Mouse (Mus musculus) hindbrain, embryonic 11.5 days (tissue): ENCODE data around the gene Prss35. TPM values are rescaled to one million over a fixed set of nuclear protein-coding genes. Genes with fewer than 3 reads are reported as not detected.

Experiments used
- ATAC-seq: fragments of 200-750 bp; cut with Nextera tagmentation; 2 replicates; pipeline ENCODE4 v1.8.0; 2017; ENCODE audit warnings: mild to moderate bottlenecking, moderate TSS enrichment, moderate library complexity; ENCODE audit not compliant: low FRiP score
- DNase-seq: peaks from one replicate; pipeline ENCODE4 v3.0.0-alpha.2; 2015; ENCODE audit warnings: low spot score
- H3K27ac ChIP-seq: fragments of 300-500 bp; sonication (generic); 2 replicates; pipeline ENCODE4 v1.5.1; 2014; ENCODE audit warnings: mild to moderate bottlenecking, low read depth, low read length
- H3K27me3 ChIP-seq: fragments of 300-500 bp; sonication (generic); 2 replicates; pipeline ENCODE4 v1.6.1; 2014; ENCODE audit warnings: mild to moderate bottlenecking, low read length, moderate library complexity, mixed read lengths; ENCODE audit not compliant: control insufficient read depth, insufficient read depth
- H3K36me3 ChIP-seq: fragments of 300-500 bp; sonication (generic); 2 replicates; pipeline ENCODE4 v1.6.1; 2014; ENCODE audit warnings: mild to moderate bottlenecking, low read length, moderate library complexity, mixed read lengths; ENCODE audit not compliant: control insufficient read depth, insufficient read depth
- H3K4me1 ChIP-seq: fragments of 300-500 bp; sonication (generic); replicated peaks from 2 replicates; pipeline ENCODE4 v1.6.1; 2014; ENCODE audit warnings: low read length, mixed read lengths; ENCODE audit not compliant: control insufficient read depth, insufficient read depth
- H3K4me2 ChIP-seq: fragments of 300-500 bp; sonication (generic); replicated peaks from 2 replicates; pipeline ENCODE4 v1.6.1; 2014; ENCODE audit warnings: mild to moderate bottlenecking, low read depth, low read length
- H3K4me3 ChIP-seq: fragments of 300-500 bp; sonication (generic); 2 replicates; pipeline ENCODE4 v1.5.1; 2014; ENCODE audit warnings: low read depth, low read length
- H3K9ac ChIP-seq: fragments of 300-500 bp; sonication (generic); 2 replicates; pipeline ENCODE4 v1.6.1; 2014; ENCODE audit warnings: low read depth, low read length
- H3K9me3 ChIP-seq: fragments of 300-500 bp; sonication (generic); 2 replicates; pipeline ENCODE4 v1.6.1; 2016; ENCODE audit warnings: low read length; ENCODE audit not compliant: control insufficient read depth
- WGBS: fragments of 180-500 bp; shearing (Covaris S2); extraction: QIAGEN DNeasy Blood & Tissue Kit; methylation state at CpG from one replicate; pipeline ENCODE4 v1.1.7; 2014; 5-methylcytosine and 5-hydroxymethylcytosine counted together
- polyA plus RNA-seq: library from polyadenylated mRNA; unstranded; fragments of >200 nt; fragmentation: Nextera tagmentation; extraction: Ambion mirVana; gene quantifications from 2 replicates; pipeline ENCODE4 v1.2.1, GENCODE M21; 2014

Prss35 gene
- polyA plus RNA-seq, 1 experiment from 2014 or later = 0.48 TPM

DNA sequence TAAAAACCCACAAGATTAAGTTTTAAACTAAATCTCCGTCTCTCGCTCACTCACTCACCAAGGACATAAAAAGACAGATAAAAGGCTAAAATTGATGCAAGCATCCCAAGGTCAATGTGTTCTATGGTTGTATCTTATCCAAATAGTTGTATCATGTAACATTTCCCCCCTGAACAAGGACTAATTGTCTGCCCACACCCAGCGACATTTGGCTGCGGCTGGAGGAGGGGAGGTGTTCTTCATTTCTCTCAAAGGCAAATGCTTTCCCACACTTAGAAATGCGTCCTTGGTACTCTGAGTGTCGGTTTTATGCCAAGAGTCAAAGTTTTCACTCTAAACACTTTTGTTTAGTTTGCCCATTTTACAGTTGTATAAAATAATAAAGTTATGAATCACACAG, 34.5 kb upstream of the Prss35 start:
- H3K9ac ChIP-seq = no peak overlapping the region
- no peak for DNase-seq
- no peaks in the 10 kb centered on the region for H3K4me1 ChIP-seq
- no peaks in the 10 kb centered on the region for H3K9me3 ChIP-seq
- H3K27ac ChIP-seq = no peak overlapping the region
- H3K27me3 ChIP-seq = no peaks in the 10 kb centered on the region
- ATAC-seq = no peak
- H3K36me3 ChIP-seq = no peaks in the 10 kb centered on the region
- 74% methylated on average over 6 of the region's 6 CpGs for WGBS
- H3K4me3 ChIP-seq = no peak overlapping the region
- H3K4me2 ChIP-seq = no peak overlapping the region

DNA sequence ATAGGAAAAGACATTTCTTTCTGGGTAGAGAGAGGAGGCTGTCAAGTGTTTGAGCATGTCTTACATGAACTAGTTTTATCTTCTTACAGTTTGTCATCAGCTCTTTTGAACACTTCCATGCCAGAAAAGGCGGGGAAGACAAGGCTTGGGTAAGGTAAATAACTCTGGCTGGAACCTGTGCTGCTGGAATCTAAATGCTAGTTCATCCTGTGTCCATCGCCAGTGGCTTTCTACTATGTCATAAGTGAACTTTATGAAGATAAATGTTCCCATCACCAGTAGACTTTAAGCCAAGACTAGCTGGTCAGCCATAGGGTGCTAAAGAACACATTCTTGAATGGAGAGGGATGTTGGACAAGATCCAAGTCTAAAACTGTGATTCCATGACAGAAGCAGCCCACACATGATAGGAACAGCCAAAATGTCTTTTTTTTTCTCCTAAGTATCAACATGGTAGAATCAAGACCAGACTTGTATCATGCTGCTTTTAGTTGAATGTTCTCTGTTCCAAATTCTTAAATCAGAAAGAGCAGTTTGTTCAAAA, 33.3 kb upstream of the Prss35 start:
- H3K36me3 ChIP-seq = no peaks in the 10 kb centered on the region
- H3K27me3 ChIP-seq = no peaks in the 10 kb centered on the region
- H3K9me3 ChIP-seq = no peaks in the 10 kb centered on the region
- no peak overlapping the region for H3K27ac ChIP-seq
- no peak overlapping the region for H3K4me2 ChIP-seq
- DNase-seq (no peak), ATAC-seq (no peak)
- H3K9ac ChIP-seq = no peak overlapping the region
- WGBS = 93% methylated on average over 2 of the region's 2 CpGs
- no peaks in the 10 kb centered on the region for H3K4me1 ChIP-seq
- no peak overlapping the region for H3K4me3 ChIP-seq

DNA sequence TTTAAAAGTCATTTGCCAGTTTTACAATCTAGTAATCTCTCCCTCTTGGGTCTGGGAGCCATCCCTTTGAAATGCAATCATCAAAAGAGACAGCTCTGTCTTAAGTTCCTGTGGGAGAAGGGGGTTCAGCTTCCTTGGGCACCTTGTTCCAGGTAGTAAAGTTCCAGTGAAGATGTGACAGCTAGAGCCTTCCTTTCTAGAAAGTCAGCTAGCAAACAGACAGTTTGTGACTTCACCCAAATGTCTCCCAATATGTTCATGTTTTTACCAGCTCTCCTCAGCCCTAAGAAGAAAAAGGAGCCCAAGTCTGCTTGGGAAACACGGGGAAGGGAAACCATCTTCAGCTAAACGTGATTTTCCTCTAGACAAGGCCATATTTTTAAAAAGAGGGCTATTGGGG, 30.8 kb upstream of the Prss35 start:
- no peaks in the 10 kb centered on the region for H3K36me3 ChIP-seq
- H3K4me3 ChIP-seq = no peak overlapping the region
- no peaks in the 10 kb centered on the region for H3K27me3 ChIP-seq
- ATAC-seq = no peak
- H3K27ac ChIP-seq = no peak overlapping the region
- no peak for DNase-seq
- H3K4me2 ChIP-seq = no peak overlapping the region
- H3K9ac ChIP-seq = no peak overlapping the region
- 86% methylated on average over 2 of the region's 2 CpGs for WGBS
- H3K9me3 ChIP-seq = no peaks in the 10 kb centered on the region
- H3K4me1 ChIP-seq = no peaks in the 10 kb centered on the region

DNA sequence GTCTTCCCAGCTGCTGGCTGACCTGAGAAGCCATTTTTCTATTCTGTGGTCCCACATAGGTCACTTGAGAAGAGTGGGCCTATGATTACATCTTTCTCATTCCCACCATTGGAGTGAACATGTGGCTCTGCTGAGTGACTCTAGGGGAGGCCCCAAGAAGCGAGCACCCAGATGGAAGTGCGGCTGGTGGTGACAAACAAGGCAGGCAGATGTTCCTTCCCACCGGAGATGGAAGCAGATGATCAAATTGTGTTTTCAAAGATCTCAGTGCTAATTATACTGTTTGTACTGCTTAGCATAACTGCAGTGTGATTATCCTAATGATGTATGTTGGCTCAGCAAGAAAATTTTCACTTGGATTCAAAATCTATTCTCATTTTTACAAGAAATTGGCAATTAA, 29.4 kb upstream of the Prss35 start:
- no peaks in the 10 kb centered on the region for H3K9me3 ChIP-seq
- ATAC-seq (no peak), DNase-seq (no peak)
- no peaks in the 10 kb centered on the region for H3K27me3 ChIP-seq
- no peak overlapping the region for H3K27ac ChIP-seq
- 82% methylated on average over 3 of the region's 3 CpGs for WGBS
- no peak overlapping the region for H3K9ac ChIP-seq
- H3K36me3 ChIP-seq = no peaks in the 10 kb centered on the region
- H3K4me3 ChIP-seq = no peak overlapping the region
- H3K4me1 ChIP-seq = no peaks in the 10 kb centered on the region
- no peak overlapping the region for H3K4me2 ChIP-seq

DNA sequence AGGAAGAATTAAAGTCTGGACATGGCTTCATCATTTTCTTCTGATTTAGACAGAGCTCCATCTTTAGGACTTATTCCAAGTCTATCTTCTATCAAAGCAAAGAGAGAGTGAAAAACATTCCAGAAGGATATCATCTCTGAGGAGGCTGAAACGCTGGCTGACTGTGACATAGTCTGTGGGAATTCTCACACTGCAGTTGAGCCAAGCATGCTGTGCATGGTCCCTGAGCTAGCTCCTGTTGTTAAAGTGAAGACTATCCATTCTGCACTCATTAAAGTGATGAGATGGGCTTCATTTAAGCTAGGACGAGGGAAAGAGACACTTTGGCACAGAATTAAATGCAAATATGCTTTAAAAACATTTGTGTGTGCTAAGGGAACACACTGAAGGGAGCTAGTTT, 26.9 kb upstream of the Prss35 start:
- H3K27ac ChIP-seq = no peak overlapping the region
- 72% methylated on average over 2 of the region's 2 CpGs for WGBS
- ATAC-seq = no peak
- no peaks in the 10 kb centered on the region for H3K9me3 ChIP-seq
- H3K9ac ChIP-seq = no peak overlapping the region
- no peaks in the 10 kb centered on the region for H3K4me1 ChIP-seq
- no peak overlapping the region for H3K4me2 ChIP-seq
- DNase-seq = no peak
- no peaks in the 10 kb centered on the region for H3K27me3 ChIP-seq
- H3K4me3 ChIP-seq = no peak overlapping the region
- H3K36me3 ChIP-seq = no peaks in the 10 kb centered on the region

DNA sequence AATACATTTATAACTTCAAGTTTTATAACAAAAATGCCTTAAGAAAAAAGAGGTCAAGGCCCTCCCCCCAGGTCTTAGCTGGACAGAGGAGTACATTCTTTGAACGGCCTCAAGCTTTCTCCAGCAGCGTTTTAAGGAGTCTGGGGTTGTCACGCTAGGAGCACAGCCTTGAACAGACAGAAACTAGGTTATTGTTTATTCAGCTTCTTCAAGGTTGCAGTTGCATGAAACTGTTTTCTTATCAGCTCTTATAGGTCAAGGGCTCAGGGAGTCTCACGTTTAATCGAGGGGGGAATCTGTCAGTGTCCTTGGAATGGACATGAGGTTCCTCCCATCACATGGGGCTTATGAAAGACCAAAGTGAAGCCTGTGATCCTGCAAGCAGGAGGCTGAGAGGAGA, 26.3 kb upstream of the Prss35 start:
- H3K27me3 ChIP-seq = no peaks in the 10 kb centered on the region
- H3K9me3 ChIP-seq = no peaks in the 10 kb centered on the region
- ATAC-seq (no peak), DNase-seq (no peak)
- H3K4me3 ChIP-seq = no peak overlapping the region
- 78% methylated on average over 5 of the region's 5 CpGs for WGBS
- H3K4me1 ChIP-seq = no peaks in the 10 kb centered on the region
- no peak overlapping the region for H3K4me2 ChIP-seq
- no peak overlapping the region for H3K9ac ChIP-seq
- no peaks in the 10 kb centered on the region for H3K36me3 ChIP-seq
- no peak overlapping the region for H3K27ac ChIP-seq

DNA sequence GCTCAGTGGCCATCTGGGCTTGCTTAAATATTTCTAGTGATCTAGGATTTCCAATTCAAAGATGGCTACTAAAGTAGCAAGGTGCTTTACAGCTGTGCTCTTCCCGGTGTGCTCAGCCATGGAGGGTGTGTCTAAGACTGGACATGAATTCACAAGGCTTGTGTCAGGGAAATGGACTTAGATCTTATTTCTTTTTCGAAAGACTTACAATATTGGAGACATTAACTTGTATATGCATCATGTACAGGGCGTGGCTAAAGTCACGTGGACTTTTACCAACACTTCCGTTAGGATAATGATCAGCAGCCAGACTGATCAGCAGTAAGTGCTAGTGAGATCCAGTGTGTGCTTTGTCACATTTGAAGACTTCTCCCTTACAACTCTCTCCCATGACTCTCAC, 23.2 kb upstream of the Prss35 start:
- ATAC-seq (no peak), DNase-seq (no peak)
- Histone ChIP-seq H3K36me3 (no peaks in the 10 kb centered on the region), H3K4me3 (no peak overlapping the region), H3K4me1 (no peaks in the 10 kb centered on the region), H3K9ac (no peak overlapping the region), H3K27ac (no peak overlapping the region), H3K9me3 (no peaks in the 10 kb centered on the region), H3K27me3 (no peaks in the 10 kb centered on the region), H3K4me2 (no peak overlapping the region)
- 91% methylated on average over 5 of the region's 5 CpGs for WGBS

DNA sequence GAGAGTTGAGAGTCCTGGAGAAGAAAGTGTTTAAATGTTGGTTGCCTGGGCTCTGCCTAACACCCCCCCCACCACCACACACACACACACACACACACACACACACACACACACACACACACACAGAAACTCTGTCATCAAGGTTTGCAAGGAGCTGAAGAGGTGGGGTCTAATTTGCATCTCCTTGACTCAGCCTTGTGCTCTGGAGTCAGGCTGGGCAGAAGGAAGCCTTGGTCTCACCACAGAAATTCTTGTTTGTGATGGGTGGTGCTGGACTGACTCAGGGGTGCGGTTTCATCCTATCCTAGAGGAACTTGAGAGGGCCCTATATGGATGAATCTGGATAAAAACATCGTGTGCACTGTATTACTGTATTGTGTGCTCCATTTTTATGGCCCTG, 22.7 kb upstream of the Prss35 start:
- Histone ChIP-seq H3K27ac (no peak overlapping the region), H3K4me1 (no peaks in the 10 kb centered on the region), H3K4me2 (no peak overlapping the region), H3K36me3 (no peaks in the 10 kb centered on the region), H3K4me3 (no peak overlapping the region), H3K9me3 (no peaks in the 10 kb centered on the region), H3K9ac (no peak overlapping the region), H3K27me3 (no peaks in the 10 kb centered on the region)
- no peak for DNase-seq
- WGBS = 85% methylated on average over 2 of the region's 2 CpGs
- ATAC-seq = no peak

DNA sequence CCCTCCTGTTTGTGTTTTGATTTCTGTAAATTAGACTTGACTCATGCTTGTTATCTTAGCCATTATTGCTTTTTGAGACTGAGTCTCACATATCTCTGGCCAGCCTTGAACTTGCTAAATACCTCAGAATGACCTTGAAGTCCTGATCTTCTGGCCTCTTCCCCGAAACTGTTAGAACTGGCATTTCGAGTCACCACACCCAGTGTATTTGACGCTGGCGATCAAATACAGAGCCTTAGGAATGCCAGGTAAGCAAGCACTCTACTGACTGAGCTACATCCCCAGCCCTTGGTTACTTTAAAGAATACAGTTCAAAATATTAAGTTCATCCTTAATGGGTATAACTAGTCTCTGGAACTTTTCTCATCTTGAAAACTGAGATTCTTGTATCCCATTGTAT, 18.4 kb upstream of the Prss35 start:
- no peaks in the 10 kb centered on the region for H3K9me3 ChIP-seq
- no peaks in the 10 kb centered on the region for H3K36me3 ChIP-seq
- no peak overlapping the region for H3K9ac ChIP-seq
- no peak overlapping the region for H3K4me2 ChIP-seq
- DNase-seq (no peak), ATAC-seq (no peak)
- WGBS = 91% methylated on average over 4 of the region's 4 CpGs
- no peaks in the 10 kb centered on the region for H3K4me1 ChIP-seq
- H3K27ac ChIP-seq = no peak overlapping the region
- H3K27me3 ChIP-seq = no peaks in the 10 kb centered on the region
- no peak overlapping the region for H3K4me3 ChIP-seq
